Mouse (Mus musculus): ENCODE results near the gene Sema6d.

The Sema6d gene

GRCm38 (mm10) chr2:124404631-124405562 is 315.1 kb downstream of the Sema6d start:
- DNase-seq: no peak

GRCm38 (mm10) chr2:124408956-124409355 is 319.2 kb downstream of the Sema6d start:
- no peak for DNase-seq

GRCm38 (mm10) chr2:124416730-124417129 is 327.0 kb downstream of the Sema6d start:
- no peak for DNase-seq

GRCm38 (mm10) chr2:124418319-124418718 is 328.6 kb downstream of the Sema6d start:
- DNase-seq: no peak

GRCm38 (mm10) chr2:124420170-124420825 is 330.5 kb downstream of the Sema6d start:
- no peak for DNase-seq

- DNase-seq: no peak
Observed at GRCm38 (mm10) chr2:124429744-124430143, 340.0 kb downstream of the Sema6d start.

GRCm38 (mm10) chr2:124430708-124431107 is 340.9 kb downstream of the Sema6d start:
- DNase-seq: no peak

GRCm38 (mm10) chr2:124435382-124436002 is 345.7 kb downstream of the Sema6d start:
- no peak for DNase-seq

- no peak for DNase-seq
Observed at GRCm38 (mm10) chr2:124436704-124437103, 346.9 kb downstream of the Sema6d start.

GRCm38 (mm10) chr2:124444199-124444598 is 354.4 kb downstream of the Sema6d start:
- no peak for DNase-seq

- DNase-seq: no peak
Observed at GRCm38 (mm10) chr2:124455881-124456280, 366.1 kb downstream of the Sema6d start.

- DNase-seq: no peak
Observed at GRCm38 (mm10) chr2:124456999-124457398, 367.2 kb downstream of the Sema6d start.

- no peak for DNase-seq
Observed at GRCm38 (mm10) chr2:124458028-124458427, 368.3 kb downstream of the Sema6d start.

GRCm38 (mm10) chr2:124460956-124461355 is 371.2 kb downstream of the Sema6d start:
- no peak for DNase-seq

- DNase-seq: no peak
Observed at GRCm38 (mm10) chr2:124461378-124461851, 371.6 kb downstream of the Sema6d start.

GRCm38 (mm10) chr2:124465004-124465946 is 375.5 kb downstream of the Sema6d start:
- no peak for DNase-seq

- DNase-seq: no peak
Observed at GRCm38 (mm10) chr2:124467429-124467828, 377.7 kb downstream of the Sema6d start.

- DNase-seq: no peak
Observed at GRCm38 (mm10) chr2:124470346-124471042, 380.7 kb downstream of the Sema6d start.

GRCm38 (mm10) chr2:124472674-124473507 is 383.1 kb downstream of the Sema6d start:
- no peak for DNase-seq

GRCm38 (mm10) chr2:124477904-124478303 is 388.1 kb downstream of the Sema6d start:
- DNase-seq: no peak

GRCm38 (mm10) chr2:124478526-124478925 is 388.8 kb downstream of the Sema6d start:
- DNase-seq: no peak

Data from right cerebral cortex, postnatal 25 days (tissue).